Mouse (Mus musculus): ENCODE results near the gene Dram2.
"Not testable (repeated sequence)": the region's sequence is repeated elsewhere in the genome, so short reads cannot be mapped to it uniquely, and the experiment has no call there.

Dram2 gene

DNA sequence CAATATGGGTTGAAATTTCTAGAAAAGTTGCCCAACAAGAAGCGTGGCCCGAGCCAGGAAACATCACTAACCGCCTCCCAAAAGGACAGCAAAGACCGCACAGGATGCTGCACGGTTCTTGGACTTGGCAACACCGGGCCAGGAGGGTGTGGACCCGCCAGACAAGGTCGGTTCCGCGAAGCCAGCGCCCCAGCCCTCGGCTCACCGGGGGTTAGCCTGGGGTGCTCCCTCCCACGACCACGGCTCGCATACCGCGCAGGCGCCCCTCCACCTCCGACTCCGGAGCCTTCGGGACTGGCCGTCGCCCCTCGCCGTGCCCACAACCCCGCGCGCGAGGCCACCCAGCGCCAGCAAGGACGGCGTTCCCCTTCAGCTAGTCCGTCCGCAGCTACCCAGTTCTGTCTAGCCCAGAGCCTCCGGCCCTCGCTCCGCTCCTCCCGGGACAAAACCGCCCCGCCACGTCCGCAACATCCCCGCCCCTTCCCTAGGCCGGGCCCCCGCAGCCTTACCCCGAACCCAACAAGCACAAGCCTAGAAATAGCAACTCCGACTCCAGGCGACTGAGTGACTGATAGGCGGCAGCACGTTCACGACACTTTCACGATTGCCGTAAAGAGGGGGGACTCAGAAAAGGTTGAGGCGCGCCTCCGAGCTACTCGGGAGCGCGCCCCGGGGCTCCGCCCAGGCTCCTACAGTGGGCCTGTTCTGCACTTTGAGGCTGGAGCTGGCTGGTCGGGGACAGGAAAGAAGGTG lies at the start of gene Dram2, which contains the start of gene Cept1:
Dram2 (plus strand) TSS at position 628 of the 753 bp plus-strand sequence.
Cept1 (minus strand) TSS at position 632 of the 753 bp plus-strand sequence.
- DNase-seq (ENCODE audit: low read depth, low spot score), result peak; percentile 96

DNA sequence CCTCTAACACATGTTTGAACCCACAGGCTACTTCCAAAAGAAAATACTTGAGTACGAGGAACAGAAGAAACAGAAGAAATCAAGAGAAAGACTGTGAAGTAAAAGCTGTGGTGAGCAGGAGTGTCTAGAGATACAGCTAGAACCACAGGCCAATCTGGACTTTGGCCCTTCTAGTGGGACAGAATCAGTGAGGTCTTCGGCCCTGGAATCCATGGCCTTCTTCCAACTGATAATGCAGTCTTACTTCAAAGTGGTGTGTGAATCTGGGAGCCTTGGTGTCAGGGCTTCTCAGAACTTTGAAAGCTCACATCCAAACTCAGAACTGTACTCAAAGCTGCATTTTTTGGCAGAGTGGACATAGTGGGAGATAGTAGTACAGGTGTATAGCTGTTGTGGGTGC lies 47.1 kb upstream of the Dram2 start:
- DNase-seq (ENCODE audit: low read depth, low spot score), result no peak

GRCm38 (mm10) chr3:106502892-106503291 lies 44.7 kb upstream of the Dram2 start:
- DNase-seq (ENCODE audit: low read depth, low spot score), result no peak

- no peak for DNase-seq (ENCODE audit: low read depth, low spot score)
Observed at GRCm38 (mm10) chr3:106510669-106511068, 36.9 kb upstream of the Dram2 start.

GRCm38 (mm10) chr3:106515016-106515415 lies 32.6 kb upstream of the Dram2 start:
- DNase-seq (ENCODE audit: low read depth, low spot score), result no peak

- DNase-seq (ENCODE audit: low read depth, low spot score), result no peak
Observed at GRCm38 (mm10) chr3:106522730-106523129, 24.9 kb upstream of the Dram2 start.

- DNase-seq (ENCODE audit: low read depth, low spot score), result peak; percentile 24
Observed at GRCm38 (mm10) chr3:106526411-106526810, 21.2 kb upstream of the Dram2 start.

- no peak for DNase-seq (ENCODE audit: low read depth, low spot score)
Observed at GRCm38 (mm10) chr3:106528032-106528431, 19.6 kb upstream of the Dram2 start.

DNA sequence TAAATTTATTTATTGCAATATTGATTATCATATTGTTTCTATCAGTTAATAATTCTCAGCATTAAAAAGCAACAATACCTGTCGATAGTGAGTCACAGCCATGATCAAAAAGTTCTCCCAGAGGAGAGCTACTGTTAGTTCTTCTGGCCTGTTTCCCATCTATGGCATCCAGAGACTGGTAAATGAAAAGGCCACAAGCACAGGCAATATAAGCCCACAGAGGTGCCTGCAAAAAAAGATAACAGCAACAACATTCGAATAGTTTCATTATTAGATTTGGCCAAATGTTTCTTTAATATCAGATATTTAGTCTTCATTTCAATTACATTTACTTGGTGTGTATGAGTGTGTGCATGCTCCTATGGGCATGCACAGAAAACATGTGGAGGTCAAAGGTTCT lies 14.3 kb upstream of the Dram2 start:
- no peak for DNase-seq (ENCODE audit: low read depth, low spot score)

GRCm38 (mm10) chr3:106544721-106545316 lies 2.8 kb upstream of the Dram2 start:
- no peak for DNase-seq (ENCODE audit: low read depth, low spot score)

GRCm38 (mm10) chr3:106547924-106548539 lies 434 bp downstream of the Dram2 start:
- peak; percentile 6 for DNase-seq (ENCODE audit: low read depth, low spot score)

DNA sequence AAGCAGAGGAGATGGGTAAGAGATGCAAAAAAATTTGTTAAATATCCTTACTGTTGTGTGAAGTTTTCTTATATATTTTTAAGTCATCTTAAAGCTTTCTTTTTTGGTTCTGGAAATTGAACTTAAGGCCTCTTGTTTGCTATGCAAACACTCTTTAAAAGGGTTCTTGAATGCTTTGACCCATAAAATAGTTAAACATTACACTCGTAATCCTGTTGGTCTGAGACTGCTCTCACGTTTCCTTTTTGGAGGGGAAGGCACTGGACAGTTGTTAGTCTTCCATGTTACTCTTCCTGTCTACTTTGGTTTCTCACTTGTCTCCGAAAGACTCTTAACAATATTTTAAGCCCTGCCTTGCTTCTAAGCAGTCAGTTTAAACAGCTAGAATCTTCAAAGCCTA lies 1.4 kb downstream of the Dram2 start:
- no peak for DNase-seq (ENCODE audit: low read depth, low spot score)

- DNase-seq (ENCODE audit: low read depth, low spot score), result peak; percentile 3
Observed at GRCm38 (mm10) chr3:106553411-106553810, 5.8 kb downstream of the Dram2 start.

- DNase-seq (ENCODE audit: low read depth, low spot score), result no peak
Observed at GRCm38 (mm10) chr3:106555743-106556250, 8.2 kb downstream of the Dram2 start.

GRCm38 (mm10) chr3:106558271-106558670 lies 10.7 kb downstream of the Dram2 start:
- no peak for DNase-seq (ENCODE audit: low read depth, low spot score)

DNA sequence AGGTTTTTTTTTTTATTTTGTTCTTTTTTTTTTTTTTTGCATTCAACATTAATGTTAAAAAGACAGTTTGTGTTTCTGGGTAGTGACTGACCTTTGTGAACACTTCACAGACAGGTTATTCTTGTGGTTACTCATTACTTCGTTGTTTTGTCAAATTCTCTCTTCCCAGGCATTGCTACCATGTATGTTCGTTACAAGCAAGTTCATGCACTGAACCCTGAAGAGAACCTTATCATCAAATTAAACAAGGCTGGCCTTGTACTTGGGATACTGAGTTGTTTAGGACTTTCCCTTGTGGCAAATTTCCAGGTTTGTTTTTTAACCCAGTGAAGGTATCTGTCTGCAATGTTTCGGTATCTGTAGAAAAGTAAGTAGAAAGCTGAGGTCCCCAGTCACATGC lies 18.3 kb downstream of the Dram2 start:
- DNase-seq (ENCODE audit: low read depth, low spot score), result no peak

DNA sequence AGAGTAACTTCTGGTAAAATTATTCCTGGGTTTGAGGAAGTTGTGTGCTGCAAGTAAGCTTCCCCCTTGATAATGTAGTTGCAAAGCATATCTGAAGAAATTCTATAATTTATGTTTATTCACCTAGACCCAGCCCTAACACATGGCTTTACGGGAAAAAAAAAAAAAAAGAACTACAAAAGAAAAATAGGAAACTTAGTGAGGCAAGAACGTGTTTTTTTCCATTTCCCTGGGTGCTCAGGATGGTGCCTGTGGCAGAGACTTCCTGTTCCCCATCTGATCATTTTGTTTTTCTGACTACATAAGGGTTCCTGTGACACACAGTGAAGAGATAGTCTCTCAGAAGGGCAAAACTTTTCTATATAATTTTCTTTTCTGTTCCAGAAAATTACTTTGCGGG lies 25.6 kb downstream of the Dram2 start:
- DNase-seq (ENCODE audit: low read depth, low spot score), result no peak

DNA sequence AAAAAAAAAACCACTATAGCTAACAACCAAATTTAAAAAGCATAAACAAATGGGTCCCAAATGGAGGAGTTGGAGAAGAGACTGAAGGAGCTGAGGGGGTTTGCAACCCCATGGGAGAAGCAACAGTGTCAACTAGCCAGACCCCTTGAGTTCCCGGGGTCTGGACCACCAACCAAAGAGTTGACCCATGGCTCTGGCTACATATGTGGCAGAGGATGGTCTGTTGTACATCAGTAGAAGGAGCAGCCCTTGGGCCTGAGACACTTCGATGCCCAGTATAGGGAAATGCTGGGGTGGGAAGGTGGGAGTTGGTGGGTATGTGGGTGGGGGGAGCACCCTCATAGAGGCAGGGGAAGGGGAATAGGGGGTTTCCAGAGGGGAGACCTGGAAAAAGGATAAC lies 31.7 kb downstream of the Dram2 start:
- DNase-seq (ENCODE audit: low read depth, low spot score), result no peak

DNA sequence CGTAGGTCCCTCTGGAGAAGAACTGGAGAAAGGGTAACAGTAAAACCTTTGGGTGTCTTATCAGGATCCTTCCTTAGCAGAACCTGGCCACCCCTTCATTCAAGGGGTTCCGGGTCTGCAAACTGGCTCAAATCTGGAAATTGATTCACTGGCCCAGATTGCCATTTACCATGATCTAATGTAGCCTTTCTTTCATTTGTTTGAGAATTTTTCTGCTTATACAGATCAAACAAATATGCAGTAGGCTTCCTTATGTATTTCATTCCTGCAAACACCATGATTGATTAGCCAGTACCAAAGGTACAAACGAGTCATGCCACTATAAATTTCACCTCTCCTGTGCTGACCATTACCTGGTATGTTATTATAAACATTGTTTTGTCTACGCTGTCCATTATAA lies 46.0 kb downstream of the Dram2 start:
- not testable (repeated sequence) for DNase-seq (ENCODE audit: low read depth, low spot score)

- DNase-seq (ENCODE audit: low read depth, low spot score), result no peak
Observed at GRCm38 (mm10) chr3:106618103-106618502, 70.5 kb downstream of the Dram2 start.

All from telencephalon, adult 2 months (tissue).